Mouse (Mus musculus) stomach, postnatal 0 days (tissue): ENCODE results near the gene Foxe1. TPM values are rescaled to one million over a fixed set of nuclear protein-coding genes. Genes with fewer than 3 reads are reported as not detected.
A peak's percentile ranks its signal among the peaks of the same experiment; 100 is the strongest.

Experiments
- ATAC-seq: fragments of 200-750 bp; cut with Nextera tagmentation; 2 replicates; pipeline ENCODE4 v1.8.0; 2017; ENCODE audit not compliant: low FRiP score, low TSS enrichment
- DNase-seq: peaks from one replicate; pipeline ENCODE4 v3.0.0-alpha.2; 2016; ENCODE audit warnings: low spot score
- H3K27ac ChIP-seq: fragments of 300-500 bp; sonication (generic); replicated peaks from 2 replicates; pipeline ENCODE4 v1.5.1; 2014; ENCODE audit warnings: mild to moderate bottlenecking, control low read depth
- H3K27me3 ChIP-seq: fragments of 300-500 bp; sonication (generic); 2 replicates; pipeline ENCODE4 v1.6.1; 2014; ENCODE audit warnings: low read length; ENCODE audit not compliant: control insufficient read depth, insufficient read depth
- H3K36me3 ChIP-seq: fragments of 300-500 bp; sonication (generic); 2 replicates; pipeline ENCODE4 v1.6.1; 2014; ENCODE audit warnings: low read length, mixed read lengths; ENCODE audit not compliant: control insufficient read depth, insufficient read depth
- H3K4me1 ChIP-seq: fragments of 300-500 bp; sonication (generic); replicated peaks from 2 replicates; pipeline ENCODE4 v1.6.1; 2014; ENCODE audit warnings: antibody characterized with exemption; ENCODE audit not compliant: control insufficient read depth, insufficient read depth
- H3K4me2 ChIP-seq: fragments of 300-500 bp; sonication (generic); replicated peaks from 2 replicates; pipeline ENCODE4 v1.6.1; 2014; ENCODE audit warnings: low read depth, mild to moderate bottlenecking, control low read depth, moderate library complexity
- H3K4me3 ChIP-seq: fragments of 300-500 bp; sonication (generic); 2 replicates; pipeline ENCODE4 v1.5.1; 2014; ENCODE audit warnings: low read depth, low read length, control low read depth
- H3K9ac ChIP-seq: fragments of 300-500 bp; sonication (generic); 2 replicates; pipeline ENCODE4 v1.6.1; 2014; ENCODE audit warnings: mild to moderate bottlenecking, low read length, control low read depth, mixed read lengths
- H3K9me3 ChIP-seq: fragments of 300-500 bp; sonication (generic); 2 replicates; pipeline ENCODE4 v1.6.1; 2016; ENCODE audit warnings: low read length; ENCODE audit not compliant: control insufficient read depth
- CTCF ChIP-seq: IDR thresholded peaks from 2 replicates; pipeline ENCODE4 v1.5.1; 2016; ENCODE audit warnings: antibody characterized with exemption, low read depth, mild to moderate bottlenecking, moderate library complexity
- EP300 ChIP-seq: optimal IDR thresholded peaks from 2 replicates; pipeline ENCODE3; 2016; ENCODE audit warnings: antibody characterized with exemption
- WGBS: fragments of 180-500 bp; shearing (Covaris S2); extraction: QIAGEN DNeasy Blood & Tissue Kit; methylation state at CpG from one replicate; pipeline ENCODE4 v1.1.7; 2014; 5-methylcytosine and 5-hydroxymethylcytosine counted together
- polyA plus RNA-seq: library from polyadenylated mRNA; unstranded; fragments of >200 nt; fragmentation: Nextera tagmentation; extraction: Ambion mirVana; gene quantifications from 2 replicates; pipeline ENCODE4 v1.2.1, GENCODE M21; 2015

Foxe1 gene
- polyA plus RNA-seq, 1 experiment from 2014 or later = 0.78 TPM

GRCm38 (mm10) chr4:46311631-46312030 lies 31.8 kb upstream of the Foxe1 start:
- H3K4me1 ChIP-seq = no peaks in the 10 kb centered on the region
- WGBS = 66% methylated on average over 2 of the region's 2 CpGs
- H3K27ac ChIP-seq = no peak overlapping the region
- no peaks in the 10 kb centered on the region for H3K36me3 ChIP-seq
- no peak for TF ChIP-seq EP300
- no peak for TF ChIP-seq CTCF
- no peak overlapping the region for H3K4me2 ChIP-seq
- H3K9ac ChIP-seq = no peak overlapping the region
- H3K27me3 ChIP-seq = no peaks in the 10 kb centered on the region
- DNase-seq (no peak), ATAC-seq (no peak)
- no peaks in the 10 kb centered on the region for H3K9me3 ChIP-seq
- no peak overlapping the region for H3K4me3 ChIP-seq

- H3K36me3 ChIP-seq = no peaks in the 10 kb centered on the region
- no peak for ATAC-seq
- DNase-seq = no peak
- no peak overlapping the region for H3K27ac ChIP-seq
- H3K9ac ChIP-seq = no peak overlapping the region
- H3K27me3 ChIP-seq = no peaks in the 10 kb centered on the region
- H3K4me3 ChIP-seq = no peak overlapping the region
- H3K4me2 ChIP-seq = no peak overlapping the region
- 78% methylated on average over 13 of the region's 13 CpGs for WGBS
- no peaks in the 10 kb centered on the region for H3K9me3 ChIP-seq
- H3K4me1 ChIP-seq = no peaks in the 10 kb centered on the region
- TF ChIP-seq CTCF = no peak
- TF ChIP-seq EP300 = no peak
Observed at GRCm38 (mm10) chr4:46321730-46322389, 21.5 kb upstream of the Foxe1 start.

- DNase-seq = no peak
- Histone ChIP-seq H3K36me3 (no peaks in the 10 kb centered on the region), H3K4me3 (no peak overlapping the region), H3K27me3 (no peaks in the 10 kb centered on the region), H3K4me1 (no peaks in the 10 kb centered on the region), H3K9ac (no peak overlapping the region), H3K9me3 (no peaks in the 10 kb centered on the region), H3K27ac (no peak overlapping the region), H3K4me2 (no peak overlapping the region)
- 43% methylated on average over 4 of the region's 4 CpGs for WGBS
- ATAC-seq = no peak
- no peak for TF ChIP-seq CTCF
- no peak for TF ChIP-seq EP300
Observed at GRCm38 (mm10) chr4:46322715-46323114, 20.7 kb upstream of the Foxe1 start.

- Histone ChIP-seq H3K9ac (no peak overlapping the region), H3K4me1 (no peaks in the 10 kb centered on the region), H3K4me2 (no peak overlapping the region), H3K27ac (no peak overlapping the region), H3K9me3 (no peaks in the 10 kb centered on the region), H3K27me3 (no peaks in the 10 kb centered on the region), H3K4me3 (no peak overlapping the region), H3K36me3 (no peaks in the 10 kb centered on the region)
- DNase-seq = no peak
- no peak for ATAC-seq
- TF ChIP-seq CTCF (no peak), EP300 (no peak)
- 62% methylated on average over 3 of the region's 3 CpGs for WGBS
Observed at GRCm38 (mm10) chr4:46328906-46329305, 14.5 kb upstream of the Foxe1 start.

- TF ChIP-seq EP300 = no peak
- peak; percentile 30 for TF ChIP-seq CTCF
- Histone ChIP-seq H3K27me3 (peaks cover 16% of the 10 kb centered on the region; the same call in 1 of the 2 replicates), H3K4me1 (no peaks in the 10 kb centered on the region), H3K36me3 (no peaks in the 10 kb centered on the region), H3K4me3 (no peak overlapping the region), H3K4me2 (no peak overlapping the region), H3K9me3 (no peaks in the 10 kb centered on the region), H3K9ac (no peak overlapping the region), H3K27ac (no peak overlapping the region)
- no peak for DNase-seq
- ATAC-seq = no peak
- WGBS = 4% methylated on average over 1 of the region's 1 CpGs
Observed at GRCm38 (mm10) chr4:46335846-46336245, 7.6 kb upstream of the Foxe1 start.

- no peak for DNase-seq
- Histone ChIP-seq H3K4me1 (no peaks in the 10 kb centered on the region), H3K4me2 (no peak overlapping the region), H3K27ac (no peak overlapping the region), H3K36me3 (no peaks in the 10 kb centered on the region), H3K9ac (no peak overlapping the region), H3K27me3 (peaks cover 30% of the 10 kb centered on the region; the same call in 1 of the 2 replicates), H3K9me3 (no peaks in the 10 kb centered on the region), H3K4me3 (no peak overlapping the region)
- no peak for TF ChIP-seq CTCF
- TF ChIP-seq EP300 = no peak
- 5% methylated on average over 3 of the region's 3 CpGs for WGBS
- no peak for ATAC-seq
Observed at GRCm38 (mm10) chr4:46337990-46338389, 5.4 kb upstream of the Foxe1 start.
